Mouse (Mus musculus) MEL (cell line): Measurements from ENCODE around the gene Etnk2.

Source experiments
- CTCF ChIP-seq, 3 experiments: IDR thresholded peaks in 2 of 3; conservative IDR thresholded peaks in 1 of 3; 2 replicates each; pipeline ENCODE4 v1.5.1; 2011 to 2012; ENCODE audit warnings: low read length in 3 of 3, low read depth in 2 of 3, mild to moderate bottlenecking in 2 of 3, improper control_type of control experiment in 1 of 3, inconsistent platforms in 1 of 3, mixed read lengths in 1 of 3, moderate library complexity in 1 of 3; ENCODE audit not compliant: control insufficient read depth in 1 of 3, insufficient read depth in 1 of 3, poor library complexity in 1 of 3, severe bottlenecking in 1 of 3
- EP300 ChIP-seq, 2 experiments: IDR thresholded peaks; 2 replicates each; pipeline ENCODE4 v1.6.1; 2011; ENCODE audit warnings: improper control_type of control experiment in 2 of 2, low read length in 2 of 2, low read depth in 1 of 2, mild to moderate bottlenecking in 1 of 2
- HCFC1 ChIP-seq: IDR thresholded peaks from 2 replicates; pipeline ENCODE4 v1.6.1; 2012; ENCODE audit warnings: low read depth, mild to moderate bottlenecking, inconsistent platforms, low read length, improper control_type of control experiment, moderate library complexity
- MAX ChIP-seq: IDR thresholded peaks from 2 replicates; pipeline ENCODE4 v1.6.1; 2011; ENCODE audit warnings: low read length, improper control_type of control experiment
- MAZ ChIP-seq: IDR thresholded peaks from 2 replicates; pipeline ENCODE4 v1.6.1; 2012; ENCODE audit warnings: low read depth, mild to moderate bottlenecking, inconsistent platforms, low read length, improper control_type of control experiment
- MXI1 ChIP-seq: IDR thresholded peaks from 2 replicates; pipeline ENCODE4 v1.6.1; 2011; ENCODE audit warnings: mild to moderate bottlenecking, low read depth, low read length, improper control_type of control experiment
- POLR2A ChIP-seq, 2 experiments: IDR thresholded peaks; 2 replicates each; pipeline ENCODE4 v1.6.1; 2011 to 2012; ENCODE audit warnings: low read length in 2 of 2, mild to moderate bottlenecking in 2 of 2, control low read depth in 1 of 2, improper control_type of control experiment in 1 of 2, low read depth in 1 of 2, moderate library complexity in 1 of 2; ENCODE audit not compliant: control insufficient read depth in 1 of 2, insufficient read depth in 1 of 2, poor library complexity in 1 of 2
- POLR2AphosphoS2 ChIP-seq: IDR thresholded peaks from 2 replicates; pipeline ENCODE4 v1.6.1; 2011; ENCODE audit warnings: low read length, improper control_type of control experiment
- SMC3 ChIP-seq: IDR thresholded peaks from 2 replicates; pipeline ENCODE4 v1.6.1; 2011; ENCODE audit warnings: low read depth, low read length, improper control_type of control experiment
- ZKSCAN1 ChIP-seq: IDR thresholded peaks from 2 replicates; pipeline ENCODE4 v1.6.1; 2012; ENCODE audit warnings: low read depth, mild to moderate bottlenecking, inconsistent platforms, low read length, improper control_type of control experiment, moderate library complexity

DNA sequence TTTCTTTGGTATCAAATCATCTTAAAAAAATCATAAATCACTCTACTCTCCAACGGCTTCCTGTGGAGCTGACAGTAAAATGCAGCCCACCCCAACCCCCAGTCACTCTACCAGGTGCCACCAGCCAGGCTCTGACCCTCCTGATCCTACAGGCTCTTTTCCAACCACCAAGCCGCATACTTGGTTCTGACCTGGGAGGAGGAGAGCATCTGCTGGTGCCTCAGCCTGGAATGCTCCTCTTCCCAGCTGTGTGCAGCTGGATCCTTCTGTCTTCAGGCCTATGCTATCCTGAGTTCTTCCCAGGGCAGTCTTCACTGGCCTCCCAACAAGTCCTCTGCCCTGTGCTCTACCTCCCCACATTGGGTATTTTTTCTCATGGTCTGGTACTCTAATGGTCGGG lies 57.1 kb downstream of the Etnk2 start:
- TF ChIP-seq CTCF (IDR thresholded peaks at IDR 0.05 in 2 of 3, conservative IDR thresholded peaks at IDR 0.05 in 1 of 3; ENCODE audit: control insufficient read depth in 1 of 3, insufficient read depth in 1 of 3, low read depth in 2 of 3, low read length in 3 of 3, poor library complexity in 1 of 3, severe bottlenecking in 1 of 3) (no peak), MAZ (no peak), EP300 (IDR thresholded peaks at IDR 0.05; ENCODE audit: low read depth in 1 of 2, low read length in 2 of 2) (no peak), MAX (no peak), HCFC1 (no peak), MXI1 (no peak), ZKSCAN1 (no peak), POLR2A (IDR thresholded peaks at IDR 0.05; ENCODE audit: control insufficient read depth in 1 of 2, insufficient read depth in 1 of 2, low read depth in 1 of 2, low read length in 2 of 2, poor library complexity in 1 of 2) (no peak), SMC3 (no peak), POLR2AphosphoS2 (no peak)
